Mouse (Mus musculus) forebrain, embryonic 15.5 days (tissue): Measurements from ENCODE around the gene Rwdd3. TPM values are rescaled to one million over a fixed set of nuclear protein-coding genes. Genes with fewer than 3 reads are reported as not detected.
A peak's percentile ranks its signal among the peaks of the same experiment; 100 is the strongest.

ENCODE experiments used
- ATAC-seq: fragments of 200-750 bp; cut with Nextera tagmentation; replicated peaks from 2 replicates; pipeline ENCODE4 v1.8.0; 2017; ENCODE audit warnings: mild to moderate bottlenecking, moderate TSS enrichment, moderate library complexity
- H3K27ac ChIP-seq: fragments of 300-500 bp; sonication (generic); replicated peaks from 2 replicates; pipeline ENCODE4 v1.5.1; 2015; ENCODE audit warnings: mild to moderate bottlenecking, inconsistent platforms
- H3K27me3 ChIP-seq: fragments of 300-500 bp; sonication (generic); 2 replicates; pipeline ENCODE4 v1.6.1; 2015; ENCODE audit warnings: inconsistent platforms
- H3K36me3 ChIP-seq: fragments of 300-500 bp; sonication (generic); 2 replicates; pipeline ENCODE4 v1.6.1; 2015; ENCODE audit warnings: mild to moderate bottlenecking, inconsistent platforms
- H3K4me1 ChIP-seq: fragments of 300-500 bp; sonication (generic); 2 replicates; pipeline ENCODE4 v1.6.1; 2015; ENCODE audit warnings: inconsistent platforms
- H3K4me2 ChIP-seq: fragments of 300-500 bp; sonication (generic); replicated peaks from 2 replicates; pipeline ENCODE4 v1.6.1; 2015; ENCODE audit warnings: mild to moderate bottlenecking, inconsistent platforms
- H3K4me3 ChIP-seq: fragments of 300-500 bp; sonication (generic); 2 replicates; pipeline ENCODE4 v1.5.1; 2015; ENCODE audit warnings: mild to moderate bottlenecking, inconsistent platforms
- H3K9ac ChIP-seq: fragments of 300-500 bp; sonication (generic); replicated peaks from 2 replicates; pipeline ENCODE4 v1.6.1; 2015; ENCODE audit warnings: mild to moderate bottlenecking, inconsistent platforms
- H3K9me3 ChIP-seq: fragments of 300-500 bp; sonication (generic); 2 replicates; pipeline ENCODE4 v1.6.1; 2016; ENCODE audit warnings: inconsistent platforms
- WGBS: fragments of 180-500 bp; shearing (Covaris S2); methylation state at CpG from one replicate; pipeline ENCODE4 v1.1.7; 2015; ENCODE audit warnings: mixed read lengths; 5-methylcytosine and 5-hydroxymethylcytosine counted together
- polyA plus RNA-seq: library from polyadenylated mRNA; unstranded; fragments of >200 nt; fragmentation: Nextera tagmentation; extraction: Ambion mirVana; gene quantifications from 2 replicates; pipeline ENCODE4 v1.2.1, GENCODE M21; 2015

Rwdd3 gene
- polyA plus RNA-seq, 1 experiment from 2014 or later, result 25.3 TPM

DNA sequence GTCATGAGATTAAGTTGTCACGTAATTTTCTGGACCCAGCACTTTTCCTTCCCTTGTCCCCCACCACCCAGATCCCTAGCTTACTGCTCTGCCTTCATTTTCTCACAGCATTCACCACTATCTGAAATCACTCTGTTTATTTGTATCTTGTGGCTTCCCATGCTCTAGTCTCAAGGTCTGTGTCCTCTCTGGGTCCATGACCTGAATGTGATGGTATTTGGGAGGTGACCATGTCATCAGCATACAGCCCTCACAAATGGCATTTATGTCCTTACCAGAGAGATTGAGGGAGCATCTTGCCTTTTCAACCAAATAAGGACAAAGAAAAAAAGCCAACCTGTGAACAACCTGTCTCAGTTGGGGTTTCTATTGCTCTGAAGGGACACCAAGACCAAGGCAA, 4.5 kb upstream of the Rwdd3 start:
- Histone ChIP-seq H3K9me3 (no peaks in the 10 kb centered on the region), H3K36me3 (no peaks in the 10 kb centered on the region), H3K27me3 (no peaks in the 10 kb centered on the region), H3K4me2 (no peak overlapping the region), H3K4me1 (peaks cover 3% of the 10 kb centered on the region; the same call in 1 of the 2 replicates), H3K9ac (no peak overlapping the region), H3K4me3 (no peak overlapping the region), H3K27ac (no peak overlapping the region)
- WGBS, result 94% methylated on average over 1 of the region's 1 CpGs
- ATAC-seq, result no peak

DNA sequence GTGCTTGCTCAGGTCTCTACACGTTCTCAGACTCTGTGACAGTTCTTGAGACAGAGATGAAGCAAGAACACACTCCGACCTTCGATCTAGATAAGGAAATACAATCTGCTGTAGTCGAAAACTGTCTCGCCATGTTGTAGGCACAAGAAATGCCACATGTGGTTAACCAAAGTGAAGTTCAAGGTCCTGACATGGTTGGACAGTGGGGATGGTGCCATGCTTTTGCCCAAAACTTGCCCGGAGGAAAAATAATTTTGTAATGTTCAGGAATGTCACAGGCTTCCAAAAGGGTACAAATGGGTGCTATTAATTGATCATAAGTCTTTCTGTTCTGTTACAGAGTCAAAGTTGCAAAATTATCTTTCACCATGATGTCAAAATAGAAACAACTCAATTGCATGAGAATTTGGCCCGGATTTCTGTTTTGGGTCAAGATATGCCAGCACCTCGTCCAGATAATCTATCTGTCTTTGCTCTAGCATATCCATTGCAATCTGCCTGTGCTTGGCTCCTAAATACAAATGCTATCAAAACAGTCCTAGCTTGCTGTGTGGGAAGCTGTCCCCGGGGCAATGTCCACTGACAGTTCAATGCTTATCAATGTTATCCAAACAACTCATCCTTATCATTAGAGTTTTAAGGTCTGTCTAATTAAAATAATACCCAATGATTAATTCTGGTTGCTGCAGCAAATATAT, 2.9 kb upstream of the Rwdd3 start:
- Histone ChIP-seq H3K4me3 (no peak overlapping the region), H3K9me3 (no peaks in the 10 kb centered on the region), H3K4me1 (peaks cover 9% of the 10 kb centered on the region; the same call in 1 of the 2 replicates), H3K27me3 (no peaks in the 10 kb centered on the region), H3K27ac (no peak overlapping the region), H3K4me2 (no peak overlapping the region), H3K36me3 (no peaks in the 10 kb centered on the region), H3K9ac (no peak overlapping the region)
- 86% methylated on average over 9 of the region's 9 CpGs for WGBS
- no peak for ATAC-seq

DNA sequence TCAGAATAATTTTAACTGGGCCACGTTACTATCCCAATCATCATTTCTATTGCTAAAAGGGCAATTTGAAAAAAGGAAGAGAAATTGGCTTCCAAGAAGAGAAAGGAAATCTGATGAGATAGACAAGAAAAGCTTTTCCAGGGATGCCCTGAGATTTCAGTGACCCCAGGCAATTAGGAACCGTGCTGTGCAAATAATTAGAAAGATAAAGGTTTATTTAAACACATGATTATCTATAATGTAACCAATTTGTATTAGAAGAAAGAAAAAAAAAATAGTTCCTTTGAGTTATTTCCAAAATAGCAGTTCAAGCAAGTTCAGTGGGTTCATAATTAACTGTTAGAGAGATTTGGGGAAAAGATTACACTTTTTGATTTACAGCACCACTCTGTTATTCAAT, 1.2 kb upstream of the Rwdd3 start:
- Histone ChIP-seq H3K9ac (no peak overlapping the region), H3K4me2 (no peak overlapping the region), H3K4me1 (peaks cover 9% of the 10 kb centered on the region; the same call in 1 of the 2 replicates), H3K27ac (no peak overlapping the region), H3K4me3 (no peak overlapping the region), H3K27me3 (no peaks in the 10 kb centered on the region), H3K36me3 (no peaks in the 10 kb centered on the region), H3K9me3 (no peaks in the 10 kb centered on the region)
- 77% methylated on average over 2 of the region's 2 CpGs for WGBS
- no peak for ATAC-seq

DNA sequence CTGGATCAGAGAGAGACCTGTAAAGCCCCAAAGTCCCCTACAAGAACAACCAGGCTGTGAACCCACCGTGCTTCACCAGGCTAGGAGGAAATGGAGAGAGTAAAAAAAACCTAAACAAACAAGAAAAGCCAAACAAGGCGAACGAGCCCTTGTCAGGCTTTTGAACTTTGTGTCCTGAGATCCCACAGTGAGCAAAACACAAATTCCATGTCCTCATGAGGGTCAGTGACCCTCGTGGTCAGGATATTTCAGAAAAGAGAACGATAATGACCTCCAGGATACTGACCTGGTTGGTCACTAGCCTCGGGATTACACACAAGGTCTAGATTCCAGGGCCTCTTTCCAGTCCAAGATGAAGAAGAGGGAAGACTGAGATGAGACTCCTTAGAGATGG, 374 bp upstream of the Rwdd3 start:
- Histone ChIP-seq H3K4me1 (peaks cover 9% of the 10 kb centered on the region; the same call in 1 of the 2 replicates), H3K4me3 (peak overlapping the region; percentile 71), H3K27ac (no peak overlapping the region), H3K27me3 (no peaks in the 10 kb centered on the region), H3K9ac (peak overlapping the region; percentile 59), H3K4me2 (peak overlapping the region; percentile 85), H3K36me3 (no peaks in the 10 kb centered on the region), H3K9me3 (no peaks in the 10 kb centered on the region)
- ATAC-seq, result no peak
- WGBS, result 61% methylated on average over 6 of the region's 6 CpGs

DNA sequence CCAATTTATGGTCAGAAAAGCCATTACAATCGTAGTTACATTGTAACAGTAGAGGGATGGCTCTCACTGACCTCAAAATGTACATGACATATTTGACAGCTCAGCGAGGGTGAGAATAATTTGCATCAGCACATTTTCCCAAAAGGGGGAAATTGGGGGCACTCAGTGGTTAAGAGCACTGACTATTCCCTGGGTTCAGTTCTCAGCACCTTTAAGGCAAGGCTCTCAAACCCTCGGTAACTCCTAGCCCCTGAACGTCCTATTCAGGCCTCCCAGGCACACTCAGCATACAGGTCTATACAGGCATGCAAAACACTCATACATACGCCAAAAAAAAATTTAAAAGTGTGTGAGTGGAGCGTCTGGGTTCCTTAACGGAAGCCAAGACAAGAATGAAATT, 864 bp downstream of the Rwdd3 start:
- Histone ChIP-seq H3K27me3 (no peaks in the 10 kb centered on the region), H3K9ac (no peak overlapping the region), H3K9me3 (no peaks in the 10 kb centered on the region), H3K36me3 (no peaks in the 10 kb centered on the region), H3K27ac (no peak overlapping the region), H3K4me2 (peak overlapping the region; percentile 85), H3K4me3 (peak overlapping the region; percentile 71), H3K4me1 (peaks cover 9% of the 10 kb centered on the region; the same call in 1 of the 2 replicates)
- ATAC-seq, result peak; percentile 14; the same call in 1 of the 2 replicates
- 59% methylated on average over 7 of the region's 7 CpGs for WGBS

DNA sequence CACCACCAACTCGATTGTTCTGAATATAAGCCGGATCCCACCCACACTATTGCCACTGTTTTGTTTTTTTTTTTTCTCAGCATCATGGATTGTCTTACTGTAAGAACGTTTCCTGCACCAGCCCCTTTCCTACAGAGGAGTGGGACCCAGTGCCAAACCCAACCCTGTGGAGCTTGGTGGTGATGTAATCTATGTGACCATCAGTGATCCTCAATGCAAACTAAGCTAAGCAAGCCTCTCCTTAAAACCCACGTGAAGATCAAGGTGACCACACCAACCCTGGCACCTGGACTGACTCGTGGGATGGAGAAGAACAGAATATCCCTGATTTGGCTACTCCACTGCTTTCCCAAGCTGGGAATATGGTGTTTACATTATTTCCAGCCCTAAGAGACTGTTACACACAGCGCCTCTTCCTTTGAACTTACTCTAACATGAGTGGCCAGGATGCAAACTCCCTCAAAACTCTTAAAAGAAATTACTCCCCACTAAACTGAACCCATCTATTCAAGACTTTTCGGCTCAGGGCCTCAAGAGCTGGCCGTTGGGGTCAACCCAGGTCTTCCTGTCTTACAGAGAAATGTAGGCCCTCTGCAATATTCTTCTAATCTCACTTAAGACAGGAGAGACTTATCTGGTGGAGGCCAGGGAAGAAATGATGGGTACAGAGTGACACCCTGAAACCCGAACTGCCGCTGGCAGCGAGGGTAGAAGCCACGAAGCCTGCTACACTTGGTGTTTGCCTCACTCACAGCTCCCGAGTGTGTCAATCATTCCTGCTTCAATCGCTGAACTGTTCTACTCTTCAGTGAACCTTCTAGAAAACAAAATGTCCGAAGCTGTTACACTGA, 2.2 kb downstream of the Rwdd3 start:
- Histone ChIP-seq H3K9me3 (no peaks in the 10 kb centered on the region), H3K9ac (no peak overlapping the region), H3K27ac (no peak overlapping the region), H3K4me2 (no peak overlapping the region), H3K4me3 (no peak overlapping the region), H3K27me3 (no peaks in the 10 kb centered on the region), H3K36me3 (no peaks in the 10 kb centered on the region), H3K4me1 (peaks cover 9% of the 10 kb centered on the region; the same call in 1 of the 2 replicates)
- 66% methylated on average over 15 of the region's 15 CpGs for WGBS
- ATAC-seq, result no peak

DNA sequence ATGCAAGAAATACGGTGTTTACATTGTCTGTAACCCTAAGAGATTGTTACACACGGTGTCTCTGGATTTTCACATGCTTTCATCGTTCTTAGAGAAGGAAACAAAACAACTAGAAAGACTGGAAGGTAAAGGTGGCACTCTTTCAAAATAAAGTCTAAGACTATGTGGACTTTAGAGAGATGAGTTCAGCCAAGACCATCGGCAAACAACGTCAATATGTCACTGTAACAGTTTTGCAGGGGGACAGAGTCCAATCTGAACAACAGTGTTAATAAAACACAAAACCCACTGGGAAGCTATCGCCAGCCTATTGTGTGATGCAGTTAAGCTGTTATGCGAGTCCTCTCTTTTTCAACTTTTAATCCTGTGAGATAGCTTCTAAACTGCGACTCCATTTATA, 2.9 kb downstream of the Rwdd3 start:
- H3K4me3 ChIP-seq, result no peak overlapping the region
- no peak overlapping the region for H3K4me2 ChIP-seq
- H3K9me3 ChIP-seq, result no peaks in the 10 kb centered on the region
- no peak overlapping the region for H3K9ac ChIP-seq
- WGBS, result 85% methylated on average over 8 of the region's 8 CpGs
- H3K27me3 ChIP-seq, result no peaks in the 10 kb centered on the region
- no peak overlapping the region for H3K27ac ChIP-seq
- peaks cover 9% of the 10 kb centered on the region; the same call in 1 of the 2 replicates for H3K4me1 ChIP-seq
- H3K36me3 ChIP-seq, result no peaks in the 10 kb centered on the region
- ATAC-seq, result no peak

DNA sequence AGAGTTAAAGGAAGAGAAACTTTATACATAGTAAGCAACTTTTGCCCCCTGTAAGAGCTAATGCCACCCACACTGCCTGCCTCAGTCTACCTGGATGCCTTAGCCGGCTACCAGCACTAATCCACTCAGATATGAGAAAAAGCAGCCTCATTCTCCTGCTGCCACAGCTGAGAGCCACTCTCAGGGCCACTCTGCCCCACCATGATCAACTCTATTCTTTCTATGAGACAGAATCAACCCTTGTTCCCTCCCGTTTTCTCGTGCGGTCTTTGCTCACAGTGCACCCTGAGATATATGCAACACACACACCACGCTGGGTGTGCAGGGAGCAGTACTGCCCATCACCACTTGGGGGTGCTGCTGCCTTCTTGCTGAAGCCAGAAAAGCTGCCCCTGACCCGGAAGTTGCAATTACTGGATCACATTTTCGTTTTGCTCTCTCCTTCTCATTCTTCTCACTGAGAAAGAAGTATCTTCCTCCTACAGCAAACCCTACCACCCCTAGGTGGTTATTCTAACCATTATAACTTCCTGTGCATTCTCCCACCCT, 8.2 kb downstream of the Rwdd3 start:
- Histone ChIP-seq H3K4me1 (peaks cover 16% of the 10 kb centered on the region), H3K9ac (no peak overlapping the region), H3K27ac (no peak overlapping the region), H3K27me3 (no peaks in the 10 kb centered on the region), H3K4me3 (no peak overlapping the region), H3K36me3 (no peaks in the 10 kb centered on the region), H3K9me3 (no peaks in the 10 kb centered on the region), H3K4me2 (no peak overlapping the region)
- 34% methylated on average over 7 of the region's 7 CpGs for WGBS
- no peak for ATAC-seq

DNA sequence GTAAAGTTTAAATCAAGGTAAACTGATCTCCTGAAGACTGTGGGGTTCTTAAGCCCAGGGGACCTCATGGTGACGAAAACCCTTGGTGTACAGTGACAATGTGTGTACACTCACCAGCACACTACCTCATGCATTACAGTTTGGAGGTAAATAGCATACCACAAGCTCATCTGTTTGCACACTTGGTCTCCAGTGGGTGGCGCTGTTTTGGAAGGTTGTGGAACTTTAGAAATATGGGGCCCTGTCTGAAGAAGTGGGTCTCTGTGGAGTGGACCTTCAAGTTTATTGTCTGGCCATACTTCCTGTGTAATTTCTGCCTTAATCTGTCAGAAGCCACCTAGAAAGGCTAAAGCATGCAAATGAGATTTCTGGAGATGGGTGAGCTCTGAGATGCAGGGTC, 9.8 kb downstream of the Rwdd3 start:
- no peak overlapping the region for H3K27ac ChIP-seq
- ATAC-seq, result no peak
- WGBS, result 51% methylated on average over 2 of the region's 2 CpGs
- no peak overlapping the region for H3K4me2 ChIP-seq
- H3K4me3 ChIP-seq, result no peak overlapping the region
- H3K4me1 ChIP-seq, result peaks cover 29% of the 10 kb centered on the region
- H3K36me3 ChIP-seq, result no peaks in the 10 kb centered on the region
- H3K9me3 ChIP-seq, result no peaks in the 10 kb centered on the region
- H3K9ac ChIP-seq, result no peak overlapping the region
- no peaks in the 10 kb centered on the region for H3K27me3 ChIP-seq

DNA sequence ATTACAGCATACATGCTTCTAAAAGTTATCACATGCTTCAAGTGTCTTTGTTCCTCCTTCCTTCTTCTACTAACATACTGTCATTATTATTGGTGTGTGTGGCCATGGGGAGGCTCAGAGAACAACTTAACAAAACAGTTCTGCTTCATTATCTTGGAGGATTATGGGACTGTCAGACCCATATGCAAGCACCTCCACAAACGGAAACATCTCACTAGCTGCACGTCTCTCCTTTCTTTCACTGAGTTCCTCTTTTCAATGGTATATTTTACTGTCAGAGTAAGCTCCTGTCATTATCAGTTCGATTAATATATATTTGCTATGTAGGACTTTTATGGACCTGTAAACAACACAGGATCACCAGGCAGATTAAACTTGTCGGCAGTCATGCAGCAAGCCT, 11.1 kb downstream of the Rwdd3 start:
- no peak overlapping the region for H3K4me2 ChIP-seq
- no peak overlapping the region for H3K4me3 ChIP-seq
- WGBS, result 54% methylated on average over 4 of the region's 4 CpGs
- H3K27ac ChIP-seq, result no peak overlapping the region
- H3K9ac ChIP-seq, result no peak overlapping the region
- H3K27me3 ChIP-seq, result no peaks in the 10 kb centered on the region
- H3K36me3 ChIP-seq, result no peaks in the 10 kb centered on the region
- no peak for ATAC-seq
- H3K4me1 ChIP-seq, result peaks cover 42% of the 10 kb centered on the region
- no peaks in the 10 kb centered on the region for H3K9me3 ChIP-seq

DNA sequence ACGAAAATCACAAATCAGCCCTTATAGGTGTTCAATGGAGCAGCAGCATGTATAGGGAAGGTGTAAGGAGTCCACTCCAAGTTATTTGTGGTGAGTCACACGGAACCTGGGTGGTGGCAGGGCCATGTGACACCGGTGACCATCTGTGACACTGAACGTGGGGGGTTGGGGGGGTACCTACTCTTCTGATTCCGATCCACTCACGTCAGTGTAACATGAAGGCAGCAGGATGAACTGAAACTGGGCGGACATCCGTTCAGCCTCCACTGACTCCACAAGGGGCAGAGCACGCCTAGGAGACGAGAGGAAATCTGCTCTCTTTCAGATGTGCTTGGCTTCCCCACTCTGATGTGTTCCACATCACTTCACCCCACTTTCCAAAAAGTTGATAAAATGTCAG, 11.9 kb downstream of the Rwdd3 start:
- no peaks in the 10 kb centered on the region for H3K9me3 ChIP-seq
- H3K27ac ChIP-seq, result peak overlapping the region; percentile 80
- 43% methylated on average over 10 of the region's 10 CpGs for WGBS
- H3K4me1 ChIP-seq, result peaks cover 45% of the 10 kb centered on the region
- no peaks in the 10 kb centered on the region for H3K36me3 ChIP-seq
- ATAC-seq, result peak; percentile 42; the same call in 1 of the 2 replicates
- H3K27me3 ChIP-seq, result no peaks in the 10 kb centered on the region
- no peak overlapping the region for H3K9ac ChIP-seq
- H3K4me3 ChIP-seq, result no peak overlapping the region
- 0 out of 2 replicates have a peak overlapping the region, but pooled peaks have one; percentile 28 for H3K4me2 ChIP-seq

DNA sequence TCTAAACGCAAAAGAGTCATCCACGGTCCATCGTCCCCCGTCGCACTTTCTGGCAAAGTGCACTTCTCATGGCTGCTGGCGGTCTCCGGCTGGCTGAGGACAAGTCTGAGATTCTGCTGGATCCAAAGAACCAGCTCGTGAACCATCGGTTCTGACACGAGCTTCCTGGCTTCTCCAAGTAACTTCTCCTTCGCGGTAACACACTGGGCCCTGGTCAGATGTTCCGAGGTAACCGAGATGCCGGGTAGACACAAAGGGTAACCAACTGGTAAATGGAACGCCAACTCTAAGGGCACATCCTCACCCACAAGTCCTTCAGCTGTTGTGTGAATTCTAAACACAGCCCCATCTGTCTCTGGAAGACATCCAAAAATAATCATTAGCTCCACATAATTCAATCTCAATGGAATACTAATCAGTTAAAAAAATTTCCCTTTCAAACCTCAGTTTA, 12.6 kb downstream of the Rwdd3 start:
- Histone ChIP-seq H3K4me3 (peak overlapping the region; percentile 24), H3K9me3 (no peaks in the 10 kb centered on the region), H3K27ac (peak overlapping the region; percentile 80), H3K36me3 (no peaks in the 10 kb centered on the region), H3K4me2 (peak overlapping the region; percentile 28), H3K4me1 (peaks cover 45% of the 10 kb centered on the region), H3K9ac (no peak overlapping the region), H3K27me3 (no peaks in the 10 kb centered on the region)
- WGBS, result 58% methylated on average over 16 of the region's 16 CpGs
- ATAC-seq, result peak; percentile 44
